Mouse (Mus musculus) adrenal gland, postnatal 25 days (tissue): ENCODE data around the gene Kdf1. TPM values are rescaled to one million over a fixed set of nuclear protein-coding genes. Genes with fewer than 3 reads are reported as not detected.
"Not testable (repeated sequence)": the region's sequence is repeated elsewhere in the genome, so short reads cannot be mapped to it uniquely, and the experiment has no call there.

Source experiments
- DNase-seq: peaks from one replicate; pipeline ENCODE4 v3.0.0; 2021; ENCODE audit warnings: mixed read lengths
- total RNA-seq: library from RNA; stranded (reverse); gene quantifications from 2 replicates; pipeline ENCODE4 v1.2.3, GENCODE M21; 2021

Gene Kdf1
- total RNA-seq, 1 experiment from 2014 or later, result 5.1 TPM

GRCm38 (mm10) chr4:133496738-133497445, 21.9 kb upstream of the Kdf1 start:
- no peak for DNase-seq

GRCm38 (mm10) chr4:133497461-133498159, 21.2 kb upstream of the Kdf1 start:
- DNase-seq, result peak; percentile 48

- DNase-seq, result peak; percentile 70
These were observed 20.5 kb upstream of the Kdf1 start, which contains the start of gene Trnp1 for GRCm38 (mm10) chr4:133498160-133498724. TSS of gene Trnp1 (minus strand) at chr4:133498550.

- DNase-seq, result no peak
These were observed 17.2 kb upstream of the Kdf1 start for GRCm38 (mm10) chr4:133501514-133501913.

- no peak for DNase-seq
These were observed 14.5 kb upstream of the Kdf1 start for GRCm38 (mm10) chr4:133504300-133504699.

- DNase-seq, result no peak
These were observed 13.8 kb upstream of the Kdf1 start for GRCm38 (mm10) chr4:133504755-133505485.

- DNase-seq, result no peak
These were observed 12.2 kb upstream of the Kdf1 start for GRCm38 (mm10) chr4:133506573-133506972.

- DNase-seq, result no peak
These were observed 9.8 kb upstream of the Kdf1 start for GRCm38 (mm10) chr4:133508990-133509389.

- DNase-seq, result no peak
These were observed 7.7 kb upstream of the Kdf1 start for GRCm38 (mm10) chr4:133511050-133511449.

GRCm38 (mm10) chr4:133512511-133512910, 6.3 kb upstream of the Kdf1 start:
- not testable (repeated sequence) for DNase-seq

- peak; percentile 72 for DNase-seq
These were observed 5.8 kb upstream of the Kdf1 start for GRCm38 (mm10) chr4:133512972-133513371.

- peak; percentile 39 for DNase-seq
These were observed 554 bp downstream of the Kdf1 start for GRCm38 (mm10) chr4:133519369-133519665.

- no peak for DNase-seq
These were observed 2.7 kb downstream of the Kdf1 start for GRCm38 (mm10) chr4:133521502-133521901.

- no peak for DNase-seq
These were observed 9.0 kb downstream of the Kdf1 start for GRCm38 (mm10) chr4:133527788-133528187.

- no peak for DNase-seq
These were observed 14.0 kb downstream of the Kdf1 start for GRCm38 (mm10) chr4:133532777-133533176.

- DNase-seq, result no peak
These were observed 17.3 kb downstream of the Kdf1 start for GRCm38 (mm10) chr4:133536081-133536480.

- peak; percentile 49 for DNase-seq
These were observed 17.9 kb downstream of the Kdf1 start for GRCm38 (mm10) chr4:133536652-133537051.

- peak; percentile 96 for DNase-seq
These were observed 26.8 kb downstream of the Kdf1 start, which contains the start of gene Nudc for GRCm38 (mm10) chr4:133545272-133546231. TSS of gene Nudc (minus strand) at chr4:133545996.

- no peak for DNase-seq
These were observed 33.3 kb downstream of the Kdf1 start for GRCm38 (mm10) chr4:133552029-133552428.

GRCm38 (mm10) chr4:133552768-133553447, 34.1 kb downstream of the Kdf1 start, which contains the start of gene Nr0b2:
TSS of gene Nr0b2 (plus strand) at chr4:133553376.
- DNase-seq, result peak; percentile 77
